Mouse (Mus musculus) retina, postnatal 7 days (tissue): ENCODE results near the gene Plcxd3.
"Not testable (repeated sequence)": the region's sequence is repeated elsewhere in the genome, so short reads cannot be mapped to it uniquely, and the experiment has no call there.

Experiments used
- DNase-seq: peaks from one replicate; pipeline ENCODE4 v3.0.0-alpha.2; 2012; ENCODE audit warnings: low read depth, low spot score

Plcxd3 gene

GRCm38 (mm10) chr15:4559121-4559520 lies 183.8 kb downstream of the Plcxd3 start:
- DNase-seq = no peak

DNA sequence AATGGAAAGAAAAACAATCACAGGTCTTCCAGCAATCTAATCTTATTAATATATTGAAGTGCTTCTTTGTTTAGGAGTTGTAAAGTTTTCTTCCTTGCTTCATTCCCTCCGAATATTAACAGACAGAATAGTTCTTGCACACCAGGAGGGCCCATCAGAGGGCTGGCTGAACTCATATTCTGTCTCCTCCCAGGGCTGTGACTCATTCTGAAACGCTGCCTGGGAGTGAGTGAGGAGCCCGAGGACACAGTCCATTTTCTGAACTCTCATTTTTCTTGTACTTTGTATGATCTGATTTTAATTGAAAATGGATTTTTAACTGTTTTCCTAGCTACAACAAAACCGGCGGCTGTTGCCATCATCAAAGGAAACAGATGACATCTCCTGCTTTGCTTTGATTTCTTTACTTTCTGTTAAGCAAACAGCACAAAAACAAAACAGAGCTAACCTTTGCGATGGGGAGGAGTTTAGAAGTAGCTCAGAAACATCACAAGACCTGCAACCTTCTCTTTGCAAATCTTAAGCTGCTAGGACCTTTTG lies 186.2 kb downstream of the Plcxd3 start:
- no peak for DNase-seq

GRCm38 (mm10) chr15:4595521-4595920 lies 220.2 kb downstream of the Plcxd3 start:
- DNase-seq = not testable (repeated sequence)

DNA sequence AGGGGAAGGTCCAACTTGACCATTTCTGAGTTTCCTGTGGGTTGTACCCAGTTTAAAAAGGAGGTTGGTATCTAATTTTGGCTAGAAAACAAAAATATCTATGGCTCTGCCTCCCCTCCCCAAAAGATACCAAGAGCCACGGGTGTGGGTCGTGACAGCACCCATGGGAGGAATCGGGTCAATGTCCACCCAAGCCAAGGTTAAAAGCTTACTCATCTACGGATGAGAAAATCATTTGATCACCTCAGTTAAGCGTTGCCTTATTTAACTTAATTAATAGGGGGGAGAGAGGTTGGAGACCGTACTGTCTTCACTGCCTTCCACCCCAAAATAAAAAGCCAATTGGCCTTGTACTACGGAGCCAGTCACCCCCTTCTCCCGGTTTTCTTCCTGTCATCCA lies 223.4 kb downstream of the Plcxd3 start:
- DNase-seq = not testable (repeated sequence)

- DNase-seq = not testable (repeated sequence)
These were observed 224.0 kb downstream of the Plcxd3 start for GRCm38 (mm10) chr15:4599331-4599730.

GRCm38 (mm10) chr15:4605630-4606029 lies 230.3 kb downstream of the Plcxd3 start:
- DNase-seq = no peak
